37 mouse cellular contexts compared by ENCODE assay signal in the genomic region with DNA sequence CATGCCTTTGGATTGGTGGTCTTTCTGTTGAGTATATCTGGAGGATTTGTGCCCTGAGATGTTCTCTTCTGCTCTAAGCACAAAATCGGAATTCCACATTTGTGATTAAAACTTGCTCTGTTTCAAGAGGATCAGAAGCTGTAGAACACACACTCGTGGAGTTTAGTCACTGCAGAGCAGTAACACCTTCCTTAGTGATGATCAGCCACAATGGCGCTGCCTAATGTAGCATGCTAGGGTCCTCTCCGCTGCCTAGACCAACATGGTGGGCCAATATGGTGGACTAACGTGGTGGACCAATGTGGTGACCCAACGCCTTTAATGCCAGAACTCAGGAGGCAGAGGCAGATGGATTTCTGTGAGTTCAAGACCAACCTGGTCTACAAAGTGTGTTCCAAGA. TPM values are rescaled to one million over a fixed set of nuclear protein-coding genes. Genes with fewer than 3 reads are reported as not detected.
"Had no signal": no experiment of that assay in that cellular context is flagged by ENCODE, and none has a peak within 500 bp of the region (broad histone marks: within the 10 kb centered on the region; RNA-seq: fewer than 3 reads in every experiment).

No protein-coding gene starts in this region.

- H3K36me3 ChIP-seq: heart, embryonic 13.5 days; heart, embryonic 15.5 days; hindbrain, embryonic 10.5 days; hindbrain, embryonic 12.5 days; hindbrain, embryonic 13.5 days; hindbrain, embryonic 15.5 days; intestine, embryonic 15.5 days; kidney, embryonic 15.5 days had no signal

- H3K9me3 ChIP-seq: heart, embryonic 13.5 days; heart, embryonic 15.5 days; hindbrain, embryonic 10.5 days; hindbrain, embryonic 12.5 days; hindbrain, embryonic 13.5 days; hindbrain, embryonic 15.5 days; intestine, embryonic 15.5 days; kidney, embryonic 15.5 days had no signal

- DNase-seq: heart, postnatal 10 days; heart, postnatal 14 days; heart, postnatal 36 days; heart, postnatal 4 days; kidney, adult 11 months; kidney, adult 18-20 months; kidney, adult 2 months; kidney, adult 8-10 months; kidney, adult 9 months; kidney, postnatal 10 days; kidney, postnatal 14 days; kidney, postnatal 25 days; kidney, postnatal 36 days; kidney, postnatal 4 days; layer of hippocampus, adult 9-11 months; layer of hippocampus, postnatal 36 days had no signal

- H3K4me1 ChIP-seq: heart, embryonic 13.5 days; heart, embryonic 15.5 days; hindbrain, embryonic 10.5 days; hindbrain, embryonic 12.5 days; hindbrain, embryonic 13.5 days; hindbrain, embryonic 15.5 days; intestine, embryonic 15.5 days; kidney, embryonic 15.5 days had no signal

- H3K27ac ChIP-seq: heart, embryonic 13.5 days; heart, embryonic 15.5 days; hindbrain, embryonic 10.5 days; hindbrain, embryonic 12.5 days; hindbrain, embryonic 13.5 days; hindbrain, embryonic 14.5 days; hindbrain, embryonic 15.5 days; hindbrain, postnatal 0 days; intestine, embryonic 15.5 days; kidney, embryonic 15.5 days; kidney, postnatal 0 days; layer of hippocampus, adult 2 months; left cerebral cortex, adult 2 months had no signal

- ATAC-seq: hindbrain, embryonic 16.5 days; hindbrain, postnatal 0 days; inflammation-experienced regulatory T-cells, adult 6 months; intestine, embryonic 15.5 days; intestine, embryonic 16.5 days; intestine, postnatal 0 days had no signal

- H3K4me2 ChIP-seq: heart, embryonic 11.5 days; heart, embryonic 13.5 days; heart, embryonic 15.5 days; hindbrain, embryonic 12.5 days; hindbrain, embryonic 13.5 days; hindbrain, embryonic 14.5 days; hindbrain, embryonic 15.5 days; intestine, embryonic 15.5 days; kidney, embryonic 15.5 days had no signal

- H3K27me3 ChIP-seq: heart, embryonic 13.5 days; heart, embryonic 15.5 days; hindbrain, embryonic 12.5 days; hindbrain, embryonic 13.5 days; hindbrain, embryonic 15.5 days; intestine, embryonic 15.5 days; kidney, embryonic 15.5 days had no signal

- H3K4me3 ChIP-seq: heart, embryonic 13.5 days; heart, embryonic 15.5 days; hindbrain, embryonic 10.5 days; hindbrain, embryonic 12.5 days; hindbrain, embryonic 13.5 days; hindbrain, embryonic 15.5 days; intestine, embryonic 15.5 days; kidney, embryonic 15.5 days; layer of hippocampus, adult 2 months; left cerebral cortex, adult 2 months had no signal

- H3K9ac ChIP-seq: heart, embryonic 13.5 days; heart, embryonic 15.5 days; hindbrain, embryonic 12.5 days; hindbrain, embryonic 13.5 days; hindbrain, embryonic 14.5 days; hindbrain, embryonic 15.5 days; intestine, embryonic 15.5 days; kidney, embryonic 15.5 days had no signal

RNA-seq across cellular contexts. Expression of gene Esr2, which starts 5.8 kb away (rescaled TPM):
- total RNA-seq: heart, adult 8-10 months; heart, postnatal 14 days; heart, postnatal 36 days; hematopoietic stem cell, adult 5-6 weeks had no signal
- polyA plus RNA-seq: inflammation-experienced regulatory T-cells, adult 6 months; intestine, embryonic 14.5 days; intestine, postnatal 0 days had no signal
